Mouse (Mus musculus) bone marrow, adult 2 months (tissue): ENCODE data around the gene Nav2.

Source experiments
- CTCF ChIP-seq: fragments of 200-500 bp; IDR thresholded peaks from 2 replicates; pipeline ENCODE4 v1.5.1; 2011; ENCODE audit warnings: low read length, control low read depth; ENCODE audit not compliant: control insufficient read depth, insufficient read depth
- POLR2A ChIP-seq: fragments of 200-500 bp; IDR thresholded peaks from 2 replicates; pipeline ENCODE4 v1.6.1; 2011; ENCODE audit warnings: low read depth, mild to moderate bottlenecking, control low read depth, low read length, borderline replicate concordance; ENCODE audit not compliant: control insufficient read depth

DNA sequence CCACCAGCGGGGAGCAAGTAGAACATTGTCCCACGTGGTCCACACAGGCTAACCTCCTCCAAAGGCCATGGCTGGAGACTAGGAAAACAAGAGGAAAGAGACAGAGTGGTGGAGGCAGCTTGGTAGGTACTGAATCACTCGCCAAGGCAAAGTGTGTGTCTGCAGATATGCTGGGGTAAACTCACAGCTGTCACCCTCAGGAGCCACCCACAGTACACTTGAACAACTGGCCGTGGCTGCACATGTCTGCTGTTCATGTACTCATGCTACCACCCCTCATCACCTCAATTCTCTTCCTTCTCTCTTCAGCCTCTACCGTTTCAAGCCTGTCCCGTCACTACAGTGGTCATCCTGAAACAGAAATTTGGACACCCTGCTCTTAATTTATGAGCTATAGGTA, 393.0 kb downstream of the Nav2 start:
- no peak for TF ChIP-seq POLR2A
- no peak for TF ChIP-seq CTCF
